Mouse (Mus musculus) regulatory T cell (primary cell): ENCODE measurements at regions not wholly inside any gene's neighbourhood (a gene's known extent, or its start where the extent isn't known, plus 50 kb on each side); places are given as distances from the start of the nearest gene placed in this dataset.

Experiments used
- in situ Hi-C: fragments of 300-600 bp; cut with MboI, MseI; formaldehyde crosslinking; loops from one replicate; pipeline ENCODE4 v1.15.1; 2025; ENCODE audit warnings: high pct_unique_total_duplicates

DNA sequence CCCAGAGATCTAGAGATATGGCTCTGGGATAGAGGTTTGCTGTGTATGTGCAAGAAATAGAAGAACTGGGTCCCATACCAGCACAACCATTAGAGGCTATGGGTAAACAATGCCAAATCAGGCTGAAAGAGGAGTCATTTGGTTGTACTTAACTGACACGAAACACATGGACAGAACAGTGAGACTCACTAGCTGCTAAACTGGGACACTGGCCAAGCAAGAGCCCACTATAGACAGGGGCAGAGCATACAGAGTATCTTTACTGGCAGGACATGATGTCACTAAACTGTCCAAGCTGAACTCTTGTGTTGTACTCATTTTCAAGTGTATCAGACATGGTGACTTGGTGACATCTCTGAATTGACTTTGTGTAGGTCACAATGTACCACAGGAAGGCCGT, 371.3 kb upstream of the Dynlrb2 start:
- in situ Hi-C loops = no loop called here

DNA sequence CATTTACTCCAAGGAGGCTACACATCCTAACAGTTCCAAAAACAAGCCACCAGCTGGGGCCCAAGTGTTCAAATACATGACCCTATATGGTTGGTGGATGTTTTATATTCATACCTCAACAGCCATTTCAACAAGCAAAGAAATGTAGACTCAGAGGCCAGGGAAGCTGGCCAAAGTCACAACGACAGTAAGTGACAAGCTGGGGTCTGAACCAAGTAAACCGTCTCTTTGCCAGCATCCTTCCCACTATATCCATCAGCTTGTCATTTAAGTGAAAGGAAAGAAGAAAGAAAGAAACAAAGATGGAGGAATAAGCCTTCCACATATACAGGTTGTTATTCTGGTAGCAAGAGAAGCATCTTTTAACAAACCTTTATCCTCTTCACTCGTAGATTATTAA, 371.7 kb upstream of the Dynlrb2 start:
- in situ Hi-C loops = no loop called here

DNA sequence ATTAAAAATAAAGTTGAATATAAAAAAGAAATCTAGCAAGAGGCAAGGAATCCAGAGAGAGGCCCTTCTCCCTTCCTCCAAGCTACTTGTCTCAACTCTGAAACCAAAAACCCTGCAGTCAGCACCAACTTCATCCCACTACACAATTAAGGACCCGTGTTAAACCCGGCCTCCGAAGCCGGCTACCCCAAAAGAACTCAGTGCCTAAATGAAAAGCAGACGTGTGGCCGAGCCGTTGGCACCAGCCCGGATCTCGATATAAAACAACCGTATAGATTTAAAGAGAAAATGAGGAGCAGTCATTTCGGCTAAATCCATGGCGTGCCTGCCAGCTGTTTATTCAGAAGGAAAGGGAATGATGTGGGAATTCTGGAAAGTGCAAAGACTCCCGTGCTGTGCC, 384.7 kb upstream of the Dynlrb2 start:
- in situ Hi-C loops = no loop called here

DNA sequence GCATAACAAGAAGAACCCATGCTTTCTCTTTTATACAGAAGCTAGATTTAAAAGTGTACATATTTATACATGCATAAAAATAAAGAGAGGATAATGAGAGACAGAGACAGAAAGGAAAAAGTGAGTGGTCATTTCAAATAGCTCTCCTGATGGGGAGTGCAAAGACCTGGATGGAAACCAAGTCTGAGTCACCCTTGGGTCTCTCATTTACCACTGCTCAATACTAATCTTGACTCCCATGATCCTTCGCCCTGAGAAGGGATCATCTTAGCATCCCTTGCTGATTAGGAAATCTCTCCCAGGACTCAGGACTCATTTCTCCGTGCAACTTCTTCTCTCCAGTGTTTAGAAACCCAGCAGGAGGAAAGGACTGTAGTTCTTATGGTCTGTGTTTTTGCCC, 386.9 kb upstream of the Dynlrb2 start:
- in situ Hi-C loops = no loop called here

GRCm38 (mm10) chr8:116116625-116117024, 388.1 kb upstream of the Dynlrb2 start:
- in situ Hi-C loops = no loop called here

GRCm38 (mm10) chr8:116115811-116116372, 388.9 kb upstream of the Dynlrb2 start:
- in situ Hi-C loops = no loop called here

DNA sequence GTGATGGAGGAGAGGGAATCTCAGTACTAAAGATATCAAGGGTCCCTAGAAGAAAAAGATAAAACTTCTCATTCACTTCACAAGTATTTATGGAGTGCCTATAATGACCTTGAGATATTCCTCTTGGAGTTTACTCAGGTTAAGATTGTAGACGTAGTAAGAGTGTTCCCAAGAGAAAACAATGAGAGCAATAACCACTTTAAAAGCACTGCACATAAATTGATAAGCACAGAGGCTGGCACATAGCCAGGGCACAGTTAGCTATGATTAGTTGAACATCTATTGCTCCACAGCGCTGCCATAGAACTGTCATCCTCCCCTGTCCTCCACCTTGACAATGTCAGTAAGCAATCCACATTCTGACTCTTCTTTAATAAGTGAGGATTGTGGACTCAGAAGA, 389.8 kb upstream of the Dynlrb2 start:
- in situ Hi-C loops = no loop called here

GRCm38 (mm10) chr8:116114502-116114901, 390.3 kb upstream of the Dynlrb2 start:
- in situ Hi-C loops = no loop called here

DNA sequence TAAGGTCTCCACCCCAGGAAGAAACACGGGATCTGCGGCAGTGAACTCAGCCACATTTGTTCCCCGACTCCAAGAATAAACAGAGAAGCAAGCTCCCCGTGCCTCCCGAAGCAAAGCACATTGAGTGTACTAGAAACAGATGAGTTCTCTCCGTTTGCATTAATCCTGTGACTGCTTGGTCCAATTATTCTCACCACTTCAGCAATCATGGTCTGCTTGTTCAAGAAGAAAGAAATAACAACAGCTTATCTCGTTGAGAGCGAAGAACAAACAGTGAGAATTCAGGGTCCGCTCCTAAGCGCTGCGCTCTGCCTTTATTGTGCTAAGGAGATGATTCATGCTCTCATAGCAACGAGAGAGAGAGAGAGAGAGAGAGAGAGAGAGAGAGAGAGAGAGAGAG, 393.6 kb upstream of the Dynlrb2 start:
- in situ Hi-C loops = no loop called here

DNA sequence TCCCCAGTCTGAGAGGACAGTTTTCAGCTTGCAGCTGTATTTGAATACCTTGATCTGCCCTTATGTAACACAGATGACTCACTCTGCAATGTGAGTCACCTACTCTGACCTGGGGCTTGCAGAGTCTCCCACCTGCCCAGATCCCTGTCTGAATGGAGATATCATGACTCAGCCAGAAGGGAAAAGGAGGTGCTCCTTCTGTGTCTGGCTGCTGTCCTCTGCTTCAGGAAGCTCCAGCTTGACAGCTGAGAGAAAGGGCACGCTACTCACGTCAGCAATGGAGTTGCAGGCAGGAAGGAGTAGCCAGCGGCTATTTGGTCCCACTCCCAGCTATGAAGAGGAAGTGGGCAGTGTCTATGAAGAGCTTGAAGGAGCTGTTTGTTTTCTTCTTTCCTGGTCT, 389.1 kb upstream of the Maf start:
- in situ Hi-C loops = loop anchor here (10.0 kb wide), 1 partner anchor 1508 kb away; no protein-coding TSS in a partner anchor

GRCm38 (mm10) chr8:116083156-116083555, 375.6 kb upstream of the Maf start:
- in situ Hi-C loops = loop anchor here (10.0 kb wide), 1 partner anchor 1158 kb away; no protein-coding TSS in a partner anchor

DNA sequence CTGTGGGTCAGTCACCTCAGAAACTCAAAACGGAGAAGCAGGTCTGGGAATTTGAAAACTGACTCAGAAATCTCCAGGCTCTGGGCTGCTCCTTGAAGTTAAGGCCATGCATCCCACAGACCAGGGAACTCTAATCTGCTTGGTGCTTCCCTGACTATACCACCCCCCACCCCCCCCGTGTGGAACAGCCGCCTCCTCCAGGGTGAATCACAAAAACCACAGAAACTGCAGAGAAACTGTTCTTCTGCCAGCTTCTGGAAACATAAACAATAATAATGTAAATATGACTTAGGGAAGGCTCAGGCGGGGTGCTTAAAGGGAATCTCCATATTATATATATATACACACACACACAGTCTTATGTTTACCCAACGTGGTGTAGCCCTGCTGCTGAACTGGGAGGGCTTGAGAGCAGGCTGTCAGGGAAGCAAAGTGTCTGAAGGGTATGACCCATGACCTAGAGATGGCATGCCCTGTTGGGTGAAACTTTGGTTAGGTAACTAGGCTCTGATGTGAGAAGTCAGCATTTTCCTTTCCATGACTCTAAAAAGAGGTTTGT, 371.3 kb upstream of the Maf start:
- in situ Hi-C loops = no loop called here

GRCm38 (mm10) chr8:116071497-116071896, 363.9 kb upstream of the Maf start:
- in situ Hi-C loops = no loop called here

GRCm38 (mm10) chr8:116069538-116069937, 361.9 kb upstream of the Maf start:
- in situ Hi-C loops = no loop called here

GRCm38 (mm10) chr8:116067978-116068375, 360.4 kb upstream of the Maf start:
- in situ Hi-C loops = no loop called here

- in situ Hi-C loops = no loop called here
These were observed 359.8 kb upstream of the Maf start for GRCm38 (mm10) chr8:116067182-116067977.

DNA sequence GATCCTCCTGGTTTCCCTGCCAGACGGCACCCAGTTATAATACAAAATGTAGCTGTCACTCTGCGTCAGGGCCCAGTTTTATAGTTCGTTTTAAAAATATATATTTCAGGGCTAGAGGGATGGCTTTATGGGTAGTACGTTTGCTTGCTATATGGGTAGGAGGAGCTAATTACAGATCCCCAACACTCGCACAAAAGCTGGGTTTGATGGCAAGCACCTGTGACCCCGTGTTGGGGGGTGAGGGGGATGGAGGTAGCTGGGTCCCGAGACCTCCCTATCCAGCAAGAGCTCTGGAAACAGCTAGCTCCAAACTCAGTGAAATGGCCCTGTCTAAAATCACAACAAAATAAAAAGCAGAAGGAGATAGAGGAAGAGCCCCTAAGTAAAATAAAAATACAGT, 358.3 kb upstream of the Maf start:
- in situ Hi-C loops = no loop called here

DNA sequence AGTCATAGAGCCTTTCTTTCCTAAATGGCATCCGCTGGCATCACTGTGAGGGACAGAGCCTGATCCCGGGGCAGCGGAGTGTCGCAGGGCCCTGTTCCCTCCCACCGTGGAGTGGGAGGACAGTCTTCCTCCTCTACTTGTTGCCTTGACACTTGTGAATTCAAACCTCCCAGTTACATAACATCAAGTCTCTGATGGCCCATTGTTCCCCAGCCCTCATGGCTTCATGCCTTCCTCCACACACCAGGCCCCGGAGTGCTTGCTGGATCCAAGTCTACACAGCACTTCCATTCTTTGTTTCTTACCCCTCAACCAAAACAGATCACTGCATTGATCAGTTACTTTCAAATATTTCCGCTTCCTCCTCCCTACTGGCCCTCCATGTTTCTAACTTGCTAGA, 357.7 kb upstream of the Maf start:
- in situ Hi-C loops = no loop called here

DNA sequence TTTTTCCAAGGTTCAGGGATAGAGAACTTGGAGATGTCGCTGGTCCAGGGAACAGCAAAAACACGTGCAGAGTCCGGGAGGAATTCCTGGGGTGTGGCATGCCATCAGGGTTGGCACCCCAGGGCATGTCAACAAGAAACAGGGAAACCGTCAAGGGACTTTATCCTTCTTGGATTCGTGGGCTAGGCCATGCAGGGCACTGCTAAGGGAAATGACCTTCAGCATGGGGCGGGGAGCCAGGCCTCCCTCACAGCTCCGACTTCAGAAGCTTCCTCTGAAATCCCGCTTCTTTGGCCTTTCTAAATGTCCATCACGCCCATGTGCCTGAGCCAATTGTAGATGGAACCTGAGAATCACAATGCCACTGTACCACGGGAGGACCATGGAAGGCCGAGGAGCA, 357.0 kb upstream of the Maf start:
- in situ Hi-C loops = no loop called here

GRCm38 (mm10) chr8:116063541-116063940, 355.9 kb upstream of the Maf start:
- in situ Hi-C loops = no loop called here

DNA sequence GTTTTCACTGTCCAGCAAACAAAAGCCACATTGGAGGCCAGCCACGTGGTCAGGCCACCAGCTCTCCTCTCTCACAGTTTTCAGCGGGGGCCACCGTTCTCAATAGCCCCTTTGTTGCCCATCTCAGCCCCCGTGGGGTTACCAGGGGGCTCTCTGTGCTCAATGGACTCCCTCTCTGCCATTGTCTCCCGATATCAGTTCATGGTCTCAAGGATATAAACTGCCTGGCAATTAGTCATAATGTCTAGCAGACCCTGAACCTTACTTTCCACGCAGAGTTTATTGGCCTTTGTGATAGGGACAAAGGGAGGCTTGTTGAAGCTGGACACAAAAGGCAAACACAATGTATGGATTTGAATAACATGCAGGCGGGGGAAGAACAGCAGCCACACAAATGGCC, 345.9 kb upstream of the Maf start:
- in situ Hi-C loops = no loop called here

DNA sequence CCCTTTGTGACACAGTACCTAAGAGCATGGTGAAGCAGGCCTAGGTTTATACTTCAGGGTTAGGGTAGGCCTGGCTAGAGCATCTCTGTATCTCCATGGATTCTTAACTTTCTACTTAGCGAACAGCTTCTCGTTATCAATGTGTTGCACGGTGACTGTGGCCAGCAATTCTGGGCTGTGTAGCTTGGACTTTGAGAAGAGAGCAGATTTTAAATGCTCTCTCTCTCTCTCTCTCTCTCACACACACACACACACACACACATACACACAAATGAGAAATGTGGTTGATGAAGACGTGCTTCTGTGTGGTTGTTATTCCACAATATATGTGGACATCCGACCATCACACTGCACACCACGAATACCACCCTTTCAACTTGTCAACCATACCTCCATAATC, 345.4 kb upstream of the Maf start:
- in situ Hi-C loops = no loop called here

DNA sequence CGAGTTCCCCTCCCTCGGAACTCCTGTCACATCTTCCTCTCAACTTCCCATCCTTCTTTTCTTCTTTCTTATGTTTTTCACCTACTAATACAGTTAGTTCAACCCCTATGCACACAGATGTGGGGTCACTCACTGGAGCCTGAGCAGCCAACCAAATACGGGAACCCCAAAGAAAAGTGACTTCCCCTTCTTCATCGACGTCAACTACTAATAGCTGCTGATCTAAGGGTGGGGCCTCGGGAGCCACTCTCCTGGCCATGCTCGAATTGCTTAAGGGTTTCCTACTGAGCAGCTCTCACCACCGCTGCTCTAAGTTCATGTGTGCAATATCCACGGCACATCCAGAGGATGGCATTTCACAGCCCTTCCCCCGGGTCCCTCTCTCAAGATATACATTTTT, 340.9 kb upstream of the Maf start:
- in situ Hi-C loops = no loop called here
